Mouse (Mus musculus) forebrain, embryonic 14.5 days (tissue): ENCODE measurements around the gene Slx1b. TPM values are rescaled to one million over a fixed set of nuclear protein-coding genes. Genes with fewer than 3 reads are reported as not detected.
"Not testable (repeated sequence)": the region's sequence is repeated elsewhere in the genome, so short reads cannot be mapped to it uniquely, and the experiment has no call there.

Source experiments
- ATAC-seq: fragments of 200-750 bp; cut with Nextera tagmentation; 2 replicates; pipeline ENCODE4 v1.8.0; 2017; ENCODE audit warnings: mild to moderate bottlenecking, moderate library complexity
- DNase-seq: peaks from one replicate; pipeline ENCODE4 v3.0.0-alpha.2; 2015; ENCODE audit warnings: low spot score
- H3K27ac ChIP-seq: fragments of 300-500 bp; sonication (generic); 2 replicates; pipeline ENCODE4 v1.5.1; 2014; ENCODE audit warnings: low read depth, mild to moderate bottlenecking, control low read depth, low read length, moderate library complexity
- H3K27me3 ChIP-seq: fragments of 300-500 bp; sonication (generic); replicated peaks from 2 replicates; pipeline ENCODE4 v1.6.1; 2014; ENCODE audit warnings: low read length, control low read depth, mixed read lengths; ENCODE audit not compliant: control insufficient read depth, insufficient read depth
- H3K36me3 ChIP-seq: fragments of 300-500 bp; sonication (generic); 2 replicates; pipeline ENCODE4 v1.6.1; 2014; ENCODE audit warnings: low read length, control low read depth; ENCODE audit not compliant: control insufficient read depth, insufficient read depth
- H3K4me1 ChIP-seq: fragments of 300-500 bp; sonication (generic); 2 replicates; pipeline ENCODE4 v1.6.1; 2014; ENCODE audit warnings: antibody characterized with exemption, low read length, control low read depth; ENCODE audit not compliant: control insufficient read depth, insufficient read depth
- H3K4me2 ChIP-seq: fragments of 300-500 bp; sonication (generic); 2 replicates; pipeline ENCODE4 v1.6.1; 2014; ENCODE audit warnings: mild to moderate bottlenecking, control low read depth, low read length
- H3K4me3 ChIP-seq: fragments of 300-500 bp; sonication (generic); 2 replicates; pipeline ENCODE4 v1.5.1; 2014; ENCODE audit warnings: low read depth, low read length, control low read depth
- H3K9ac ChIP-seq: fragments of 300-500 bp; sonication (generic); 2 replicates; pipeline ENCODE4 v1.6.1; 2014; ENCODE audit warnings: mild to moderate bottlenecking, low read length, control low read depth, moderate library complexity
- H3K9me3 ChIP-seq: fragments of 300-500 bp; sonication (generic); replicated peaks from 2 replicates; pipeline ENCODE4 v1.6.1; 2016; ENCODE audit warnings: low read length, control low read depth, mixed read lengths; ENCODE audit not compliant: control insufficient read depth
- WGBS: fragments of 180-500 bp; shearing (Covaris S2); extraction: QIAGEN DNeasy Blood & Tissue Kit; methylation state at CpG from one replicate; pipeline ENCODE4 v1.1.7; 2014; 5-methylcytosine and 5-hydroxymethylcytosine counted together
- polyA plus RNA-seq: library from polyadenylated mRNA; unstranded; fragments of >200 nt; fragmentation: Nextera tagmentation; extraction: Ambion mirVana; gene quantifications from 2 replicates; pipeline ENCODE4 v1.2.1, GENCODE M21; 2014

Gene Slx1b
- polyA plus RNA-seq, 1 experiment from 2014 or later = 8.8 TPM

- peaks cover 27% of the 10 kb centered on the region for H3K36me3 ChIP-seq
- H3K4me1 ChIP-seq = peaks cover 8% of the 10 kb centered on the region
- no peak for DNase-seq
- 90% methylated on average over 3 of the region's 3 CpGs for WGBS
- no peaks in the 10 kb centered on the region for H3K27me3 ChIP-seq
- H3K4me2 ChIP-seq = no peak overlapping the region
- no peak overlapping the region for H3K9ac ChIP-seq
- H3K4me3 ChIP-seq = no peak overlapping the region
- H3K9me3 ChIP-seq = no peaks in the 10 kb centered on the region
- H3K27ac ChIP-seq = no peak overlapping the region
- no peak for ATAC-seq
These were observed 4.8 kb downstream of the Slx1b start for GRCm38 (mm10) chr7:126690737-126691136.

- WGBS = 88% methylated on average over 3 of the region's 3 CpGs
- no peak overlapping the region for H3K4me2 ChIP-seq
- peaks cover 27% of the 10 kb centered on the region for H3K36me3 ChIP-seq
- DNase-seq = no peak
- no peak overlapping the region for H3K4me3 ChIP-seq
- no peak overlapping the region for H3K27ac ChIP-seq
- no peaks in the 10 kb centered on the region for H3K27me3 ChIP-seq
- no peak for ATAC-seq
- no peaks in the 10 kb centered on the region for H3K9me3 ChIP-seq
- no peak overlapping the region for H3K9ac ChIP-seq
- H3K4me1 ChIP-seq = peaks cover 2% of the 10 kb centered on the region; the same call in 1 of the 2 replicates
These were observed 6.6 kb downstream of the Slx1b start for GRCm38 (mm10) chr7:126689021-126689420.

GRCm38 (mm10) chr7:126688156-126688555 lies 7.4 kb downstream of the Slx1b start:
- H3K4me3 ChIP-seq, ATAC-seq: not testable (repeated sequence)
- 77% methylated on average over 4 of the region's 4 CpGs for WGBS

GRCm38 (mm10) chr7:126681221-126681620 lies 14.4 kb downstream of the Slx1b start:
- ATAC-seq (no peak), DNase-seq (no peak)
- Histone ChIP-seq H3K27me3 (no peaks in the 10 kb centered on the region), H3K4me3 (no peak overlapping the region), H3K9ac (no peak overlapping the region), H3K9me3 (no peaks in the 10 kb centered on the region), H3K4me1 (no peaks in the 10 kb centered on the region), H3K27ac (no peak overlapping the region), H3K36me3 (no peaks in the 10 kb centered on the region), H3K4me2 (no peak overlapping the region)
- 93% methylated on average over 5 of the region's 5 CpGs for WGBS

More at GRCm38 (mm10) chr7:126688156-126688555, 7.4 kb downstream of the Slx1b start:
- H3K4me2 ChIP-seq, H3K9ac ChIP-seq, H3K27me3 ChIP-seq, DNase-seq, H3K9me3 ChIP-seq, H3K4me1 ChIP-seq, H3K27ac ChIP-seq: not testable (repeated sequence)
- peaks cover 27% of the 10 kb centered on the region for H3K36me3 ChIP-seq

- H3K9me3 ChIP-seq = no peaks in the 10 kb centered on the region
- 91% methylated on average over 5 of the region's 5 CpGs for WGBS
- no peak for DNase-seq
- H3K4me1 ChIP-seq = no peaks in the 10 kb centered on the region
- H3K27me3 ChIP-seq = no peaks in the 10 kb centered on the region
- H3K27ac ChIP-seq = no peak overlapping the region
- no peak for ATAC-seq
- no peak overlapping the region for H3K4me3 ChIP-seq
- no peak overlapping the region for H3K9ac ChIP-seq
- 0 out of 2 replicates have a peak, but pooled peaks cover 4% of the 10 kb centered on the region for H3K36me3 ChIP-seq
- H3K4me2 ChIP-seq = no peak overlapping the region
These were observed 15.9 kb downstream of the Slx1b start for GRCm38 (mm10) chr7:126679683-126680082.

GRCm38 (mm10) chr7:126678545-126679341 lies 16.8 kb downstream of the Slx1b start:
- Histone ChIP-seq H3K4me1 (no peaks in the 10 kb centered on the region), H3K4me2 (no peak overlapping the region), H3K9me3 (no peaks in the 10 kb centered on the region), H3K36me3 (0 out of 2 replicates have a peak, but pooled peaks cover 7% of the 10 kb centered on the region), H3K4me3 (no peak overlapping the region), H3K27ac (no peak overlapping the region), H3K27me3 (no peaks in the 10 kb centered on the region), H3K9ac (no peak overlapping the region)
- DNase-seq (no peak), ATAC-seq (no peak)
- WGBS = 86% methylated on average over 8 of the region's 8 CpGs

GRCm38 (mm10) chr7:126676631-126677220 lies 18.9 kb downstream of the Slx1b start:
- no peaks in the 10 kb centered on the region for H3K9me3 ChIP-seq
- no peak for ATAC-seq
- H3K4me2 ChIP-seq = no peak overlapping the region
- H3K4me3 ChIP-seq = no peak overlapping the region
- 83% methylated on average over 4 of the region's 4 CpGs for WGBS
- H3K9ac ChIP-seq = no peak overlapping the region
- peaks cover 23% of the 10 kb centered on the region for H3K36me3 ChIP-seq
- DNase-seq = no peak
- no peak overlapping the region for H3K27ac ChIP-seq
- no peaks in the 10 kb centered on the region for H3K4me1 ChIP-seq
- H3K27me3 ChIP-seq = no peaks in the 10 kb centered on the region

- ATAC-seq (no peak), DNase-seq (no peak)
- no peaks in the 10 kb centered on the region for H3K27me3 ChIP-seq
- H3K4me3 ChIP-seq = no peak within 1 kb of the TSS
- peaks cover 28% of the 10 kb centered on the region for H3K36me3 ChIP-seq
- 85% methylated on average over 1 of the region's 1 CpGs for WGBS
- no peak within 1 kb of the TSS for H3K9ac ChIP-seq
- no peaks in the 10 kb centered on the region for H3K9me3 ChIP-seq
- H3K27ac ChIP-seq = no peak within 1 kb of the TSS
- H3K4me1 ChIP-seq = no peaks in the 10 kb centered on the region
- H3K4me2 ChIP-seq = no peak within 1 kb of the TSS
These were observed 19.4 kb downstream of the Slx1b start, which contains the start of gene Sult1a1 for GRCm38 (mm10) chr7:126676207-126676606. Gene Sult1a1, minus strand, starts transcription at chr7:126676432.

GRCm38 (mm10) chr7:126675104-126675503 lies 20.5 kb downstream of the Slx1b start:
- H3K9ac ChIP-seq = no peak overlapping the region
- no peak overlapping the region for H3K4me3 ChIP-seq
- H3K27ac ChIP-seq = no peak overlapping the region
- H3K27me3 ChIP-seq = no peaks in the 10 kb centered on the region
- DNase-seq (no peak), ATAC-seq (no peak)
- WGBS = 97% methylated on average over 8 of the region's 8 CpGs
- no peaks in the 10 kb centered on the region for H3K4me1 ChIP-seq
- no peaks in the 10 kb centered on the region for H3K9me3 ChIP-seq
- H3K36me3 ChIP-seq = peaks cover 32% of the 10 kb centered on the region
- no peak overlapping the region for H3K4me2 ChIP-seq
